Mouse (Mus musculus): ENCODE measurements around the gene Tmem128. TPM values are rescaled to one million over a fixed set of nuclear protein-coding genes. Genes with fewer than 3 reads are reported as not detected.

Gene Tmem128
- 99.1 and 99.4 TPM in 2 replicates for polyA plus RNA-seq (2014; fragmentation: Nextera tagmentation; extraction: Ambion mirVana)

DNA sequence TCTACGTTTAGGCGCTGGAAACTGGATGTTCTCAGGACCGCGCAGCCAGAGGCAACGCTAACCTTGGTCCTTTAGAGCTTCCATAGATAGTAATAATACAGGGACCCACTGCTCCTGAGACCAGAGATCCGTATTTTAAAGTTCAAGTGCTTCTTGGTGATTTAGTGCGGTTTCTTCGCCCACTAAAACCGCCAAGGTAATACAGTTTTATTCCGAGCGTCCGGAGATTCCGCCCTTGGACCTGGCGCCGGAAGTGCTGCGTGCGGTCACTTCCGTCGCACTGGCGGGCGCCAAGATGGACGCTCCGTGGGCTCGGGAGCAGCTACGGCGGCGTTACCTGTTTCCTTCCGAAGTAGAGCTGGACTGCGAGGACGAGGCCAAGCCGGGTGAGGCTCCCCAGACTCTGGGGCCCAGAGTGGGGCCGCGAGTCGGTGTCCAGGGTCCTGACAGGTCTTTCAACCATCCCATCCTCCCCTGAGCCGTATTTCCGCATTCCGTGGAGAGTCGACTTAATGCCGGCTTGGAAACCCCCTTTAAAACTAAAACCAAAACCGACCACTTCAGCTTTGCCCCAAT, at the start of gene Tmem128:
TSS of gene Tmem128 (plus strand) at position 79 of the 576 bp plus-strand sequence.
- H3K4me2 ChIP-seq (ENCODE audit: low read depth): peak within 1 kb of the TSS; percentile 85
- H3K4me3 ChIP-seq (ENCODE audit: low read depth, low read length): peak within 1 kb of the TSS; percentile 88
- no peaks in the 10 kb centered on the region for H3K9me3 ChIP-seq (ENCODE audit: control insufficient read depth, low read length)
- H3K27ac ChIP-seq (ENCODE audit: low read depth, low read length): peak within 1 kb of the TSS; percentile 45
- DNase-seq (ENCODE audit: low spot score) (peak; percentile 78), ATAC-seq (ENCODE audit: insufficient read depth, low FRiP score, low TSS enrichment) (peak; percentile 68)
- WGBS: under 1% methylated on average over 40 of the region's 40 CpGs
- H3K4me1 ChIP-seq (ENCODE audit: control insufficient read depth, insufficient read depth, low read length): peaks cover 5% of the 10 kb centered on the region
- H3K36me3 ChIP-seq (ENCODE audit: control insufficient read depth, insufficient read depth, low read length): peaks cover 5% of the 10 kb centered on the region; the same call in 1 of the 2 replicates
- H3K9ac ChIP-seq (ENCODE audit: low read length): peak within 1 kb of the TSS; percentile 88
- no peaks in the 10 kb centered on the region for H3K27me3 ChIP-seq (ENCODE audit: control insufficient read depth, insufficient read depth, low read length)

DNA sequence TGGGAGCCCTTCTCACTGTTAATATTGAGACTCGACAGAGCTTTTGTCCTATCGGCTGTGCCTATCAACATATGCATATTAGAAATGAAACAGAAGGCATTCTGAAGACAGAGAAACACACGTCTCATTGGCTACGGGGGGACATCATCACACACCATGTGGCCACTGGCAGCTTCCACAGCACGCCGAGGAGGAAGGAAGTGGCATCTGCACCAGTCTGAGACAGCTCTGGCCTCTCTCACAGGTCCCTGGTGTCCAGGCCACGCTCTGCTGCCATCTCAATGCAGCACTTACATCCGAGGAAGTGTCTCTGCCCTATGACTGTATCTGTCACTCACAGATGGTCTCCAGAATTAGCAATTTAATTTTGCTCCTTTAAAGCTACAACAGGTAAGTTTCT, 48.3 kb upstream of the Tmem128 start:
- no peak overlapping the region for H3K4me2 ChIP-seq (ENCODE audit: low read depth)
- H3K4me3 ChIP-seq (ENCODE audit: low read depth, low read length): no peak overlapping the region
- 90% methylated on average over 8 of the region's 8 CpGs for WGBS
- H3K4me1 ChIP-seq (ENCODE audit: control insufficient read depth, insufficient read depth, low read length): no peaks in the 10 kb centered on the region
- no peak for ATAC-seq (ENCODE audit: insufficient read depth, low FRiP score, low TSS enrichment)
- H3K9ac ChIP-seq (ENCODE audit: low read length): no peak overlapping the region
- no peak for DNase-seq (ENCODE audit: low spot score)
- no peaks in the 10 kb centered on the region for H3K27me3 ChIP-seq (ENCODE audit: control insufficient read depth, insufficient read depth, low read length)
- no peaks in the 10 kb centered on the region for H3K9me3 ChIP-seq (ENCODE audit: control insufficient read depth, low read length)
- H3K27ac ChIP-seq (ENCODE audit: low read depth, low read length): no peak overlapping the region
- H3K36me3 ChIP-seq (ENCODE audit: control insufficient read depth, insufficient read depth, low read length): peaks cover 2% of the 10 kb centered on the region

DNA sequence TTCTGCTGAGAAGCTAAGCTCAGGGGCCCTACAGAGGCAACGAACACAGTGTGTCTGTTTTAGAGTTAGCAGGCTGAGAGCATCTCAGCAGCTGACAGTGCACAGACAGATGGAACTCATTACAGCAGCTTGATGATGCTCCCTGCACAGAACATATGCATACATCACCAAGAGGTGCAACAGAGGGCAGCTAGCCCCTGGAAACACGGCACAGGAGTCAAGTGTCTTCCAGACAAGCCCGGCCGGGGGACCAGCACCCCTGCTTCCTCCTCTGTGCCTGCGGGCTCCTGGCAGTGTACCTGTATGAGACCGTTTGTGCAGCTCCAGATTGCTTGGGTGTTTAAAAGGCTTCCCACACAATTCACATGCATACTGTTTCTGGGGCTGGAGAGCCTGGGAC, 47.0 kb upstream of the Tmem128 start:
- ATAC-seq (ENCODE audit: insufficient read depth, low FRiP score, low TSS enrichment) (no peak), DNase-seq (ENCODE audit: low spot score) (no peak)
- no peaks in the 10 kb centered on the region for H3K9me3 ChIP-seq (ENCODE audit: control insufficient read depth, low read length)
- 69% methylated on average over 6 of the region's 6 CpGs for WGBS
- H3K36me3 ChIP-seq (ENCODE audit: control insufficient read depth, insufficient read depth, low read length): peaks cover 2% of the 10 kb centered on the region
- H3K27ac ChIP-seq (ENCODE audit: low read depth, low read length): no peak overlapping the region
- no peaks in the 10 kb centered on the region for H3K27me3 ChIP-seq (ENCODE audit: control insufficient read depth, insufficient read depth, low read length)
- H3K4me2 ChIP-seq (ENCODE audit: low read depth): no peak overlapping the region
- no peaks in the 10 kb centered on the region for H3K4me1 ChIP-seq (ENCODE audit: control insufficient read depth, insufficient read depth, low read length)
- H3K4me3 ChIP-seq (ENCODE audit: low read depth, low read length): no peak overlapping the region
- H3K9ac ChIP-seq (ENCODE audit: low read length): no peak overlapping the region

DNA sequence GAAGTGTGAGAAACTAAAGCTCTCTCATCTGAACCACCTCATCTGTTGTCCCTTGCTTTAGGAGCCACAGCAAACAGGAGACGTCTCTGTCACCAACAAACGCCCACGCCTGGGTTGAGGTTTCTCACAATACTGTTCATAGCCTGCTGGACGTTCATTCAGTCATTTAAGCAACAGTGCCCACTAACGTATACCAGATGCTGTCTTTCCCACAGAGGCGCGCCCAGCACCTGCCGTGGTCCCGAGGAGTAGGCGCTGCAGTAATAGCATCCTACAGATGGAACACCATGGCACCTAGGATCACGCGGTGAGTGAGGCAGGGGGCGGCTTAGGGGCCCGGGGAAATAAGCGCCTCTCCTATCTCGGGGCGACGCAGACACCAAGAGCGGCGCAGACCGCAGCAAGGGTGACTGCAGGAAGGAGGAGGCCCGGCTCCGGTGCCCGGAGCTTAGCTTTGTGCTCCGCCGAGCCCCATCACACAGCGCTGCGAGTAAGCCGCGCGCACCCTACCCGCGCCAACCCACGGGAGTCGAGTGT, 40.1 kb upstream of the Tmem128 start:
- under 1% methylated on average over 34 of the region's 35 CpGs for WGBS
- ATAC-seq (ENCODE audit: insufficient read depth, low FRiP score, low TSS enrichment): no peak; the same call in 1 of the 2 replicates

DNA sequence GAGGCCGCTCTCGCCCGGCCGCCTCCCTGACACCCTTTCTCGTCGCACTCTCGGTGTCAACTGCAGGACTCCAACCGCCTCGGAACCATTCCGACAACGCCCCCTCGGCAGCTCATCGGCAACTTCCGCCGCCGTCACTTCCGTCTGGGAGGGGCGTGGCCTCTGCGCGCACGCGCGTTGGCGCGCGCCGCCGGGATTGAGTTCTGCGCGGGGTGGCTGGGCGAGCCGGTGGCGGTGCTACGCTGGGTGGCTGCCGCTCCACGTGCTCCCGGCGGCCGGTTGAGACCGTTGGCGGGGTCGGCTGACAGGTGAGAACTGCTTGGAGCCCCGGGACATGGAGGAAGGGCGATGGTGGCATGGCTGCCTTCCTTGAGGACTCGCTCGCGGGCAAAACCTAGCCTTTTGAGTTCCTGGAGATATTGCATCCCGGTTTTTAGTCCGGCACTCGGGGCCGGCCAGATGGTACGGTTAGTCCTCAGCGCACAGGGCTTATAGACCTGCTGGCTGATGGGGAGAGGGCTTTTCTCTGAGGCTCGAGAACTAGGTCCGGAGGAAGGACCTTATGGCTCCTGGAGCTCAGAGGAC, 39.6 kb upstream of the Tmem128 start, which contains the start of the genes Zbtb49 and Lyar:
TSS of gene Zbtb49 (minus strand) at position 130 of the 585 bp plus-strand sequence.
TSS of gene Lyar (plus strand) at position 143 of the 585 bp plus-strand sequence.
- H3K27ac ChIP-seq (ENCODE audit: low read depth, low read length): no peak within 1 kb of the TSS
- H3K36me3 ChIP-seq (ENCODE audit: control insufficient read depth, insufficient read depth, low read length): peaks cover 2% of the 10 kb centered on the region; the same call in 1 of the 2 replicates
- ATAC-seq (ENCODE audit: insufficient read depth, low FRiP score, low TSS enrichment) (peak; percentile 92), DNase-seq (ENCODE audit: low spot score) (peak; percentile 95)
- peak within 1 kb of the TSS; percentile 87 for H3K9ac ChIP-seq (ENCODE audit: low read length)
- H3K9me3 ChIP-seq (ENCODE audit: control insufficient read depth, low read length): no peaks in the 10 kb centered on the region
- peaks cover 11% of the 10 kb centered on the region for H3K4me1 ChIP-seq (ENCODE audit: control insufficient read depth, insufficient read depth, low read length)
- peak within 1 kb of the TSS; percentile 92 for H3K4me2 ChIP-seq (ENCODE audit: low read depth)
- under 1% methylated on average over 55 of the region's 55 CpGs for WGBS
- peak within 1 kb of the TSS; percentile 93 for H3K4me3 ChIP-seq (ENCODE audit: low read depth, low read length)
- H3K27me3 ChIP-seq (ENCODE audit: control insufficient read depth, insufficient read depth, low read length): no peaks in the 10 kb centered on the region

More for the DNA sequence above, 40.1 kb upstream of the Tmem128 start:
- no peak overlapping the region for H3K27ac ChIP-seq (ENCODE audit: low read depth, low read length)
- H3K9me3 ChIP-seq (ENCODE audit: control insufficient read depth, low read length): no peaks in the 10 kb centered on the region
- H3K4me1 ChIP-seq (ENCODE audit: control insufficient read depth, insufficient read depth, low read length): peaks cover 11% of the 10 kb centered on the region
- H3K27me3 ChIP-seq (ENCODE audit: control insufficient read depth, insufficient read depth, low read length): no peaks in the 10 kb centered on the region
- no peaks in the 10 kb centered on the region for H3K36me3 ChIP-seq (ENCODE audit: control insufficient read depth, insufficient read depth, low read length)
- peak overlapping the region; percentile 68 for H3K4me2 ChIP-seq (ENCODE audit: low read depth)
- H3K9ac ChIP-seq (ENCODE audit: low read length): peak overlapping the region; percentile 87
- DNase-seq (ENCODE audit: low spot score): no peak
- peak overlapping the region; percentile 93 for H3K4me3 ChIP-seq (ENCODE audit: low read depth, low read length)

DNA sequence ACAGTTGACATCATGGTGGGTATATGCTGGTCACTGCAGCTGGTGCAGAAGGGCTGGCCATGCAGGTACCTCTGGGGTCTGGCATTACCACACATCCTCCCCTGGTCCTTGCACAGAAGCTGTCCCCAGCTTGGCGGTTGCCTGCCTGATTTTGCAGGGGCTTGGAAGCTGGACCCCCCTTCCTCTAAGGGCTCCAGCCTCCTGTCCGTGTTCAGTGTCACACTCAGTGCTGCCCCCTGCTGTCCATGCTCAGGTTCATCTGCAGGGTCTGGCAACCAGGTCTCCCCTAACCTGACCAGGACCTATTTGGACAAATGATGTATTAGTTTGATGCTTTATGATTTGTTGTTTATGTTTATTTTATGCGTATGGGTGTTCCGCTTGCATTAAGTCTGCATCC, 24.6 kb upstream of the Tmem128 start:
- DNase-seq (ENCODE audit: low spot score) (peak; percentile 68), ATAC-seq (ENCODE audit: insufficient read depth, low FRiP score, low TSS enrichment) (no peak)
- Histone ChIP-seq H3K9me3 (ENCODE audit: control insufficient read depth, low read length) (no peaks in the 10 kb centered on the region), H3K36me3 (ENCODE audit: control insufficient read depth, insufficient read depth, low read length) (peaks cover 11% of the 10 kb centered on the region), H3K27ac (ENCODE audit: low read depth, low read length) (no peak overlapping the region), H3K27me3 (ENCODE audit: control insufficient read depth, insufficient read depth, low read length) (no peaks in the 10 kb centered on the region), H3K4me1 (ENCODE audit: control insufficient read depth, insufficient read depth, low read length) (no peaks in the 10 kb centered on the region), H3K4me3 (ENCODE audit: low read depth, low read length) (no peak overlapping the region), H3K9ac (ENCODE audit: low read length) (no peak overlapping the region), H3K4me2 (ENCODE audit: low read depth) (no peak overlapping the region)
- WGBS: 67% methylated on average over 4 of the region's 4 CpGs

DNA sequence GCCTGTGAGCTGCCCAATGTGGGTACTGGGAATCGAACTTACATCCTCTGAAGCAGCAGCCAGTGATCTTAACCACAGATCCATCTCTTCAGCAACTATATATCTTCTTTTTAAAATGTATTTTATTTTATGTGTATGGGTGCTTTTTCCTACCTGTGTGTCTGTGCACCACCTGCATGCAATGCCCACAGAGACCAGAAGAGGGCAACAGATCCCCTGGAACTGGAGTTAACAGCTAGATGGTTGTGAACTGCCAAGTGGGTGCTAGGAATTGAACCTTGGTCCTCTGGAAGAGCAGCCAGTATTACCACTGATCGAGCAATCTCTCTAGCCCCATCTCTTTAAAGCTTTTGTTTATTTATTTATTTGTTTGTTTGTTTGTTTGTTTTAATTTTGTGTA, 23.4 kb upstream of the Tmem128 start:
- no peaks in the 10 kb centered on the region for H3K27me3 ChIP-seq (ENCODE audit: control insufficient read depth, insufficient read depth, low read length)
- peaks cover 4% of the 10 kb centered on the region for H3K36me3 ChIP-seq (ENCODE audit: control insufficient read depth, insufficient read depth, low read length)
- no peak overlapping the region for H3K9ac ChIP-seq (ENCODE audit: low read length)
- ATAC-seq (ENCODE audit: insufficient read depth, low FRiP score, low TSS enrichment) (no peak), DNase-seq (ENCODE audit: low spot score) (no peak)
- H3K4me3 ChIP-seq (ENCODE audit: low read depth, low read length): no peak overlapping the region
- no peaks in the 10 kb centered on the region for H3K9me3 ChIP-seq (ENCODE audit: control insufficient read depth, low read length)
- WGBS: 97% methylated on average over 2 of the region's 2 CpGs
- no peak overlapping the region for H3K27ac ChIP-seq (ENCODE audit: low read depth, low read length)
- H3K4me2 ChIP-seq (ENCODE audit: low read depth): no peak overlapping the region
- 0 out of 2 replicates have a peak, but pooled peaks cover 3% of the 10 kb centered on the region for H3K4me1 ChIP-seq (ENCODE audit: control insufficient read depth, insufficient read depth, low read length)

DNA sequence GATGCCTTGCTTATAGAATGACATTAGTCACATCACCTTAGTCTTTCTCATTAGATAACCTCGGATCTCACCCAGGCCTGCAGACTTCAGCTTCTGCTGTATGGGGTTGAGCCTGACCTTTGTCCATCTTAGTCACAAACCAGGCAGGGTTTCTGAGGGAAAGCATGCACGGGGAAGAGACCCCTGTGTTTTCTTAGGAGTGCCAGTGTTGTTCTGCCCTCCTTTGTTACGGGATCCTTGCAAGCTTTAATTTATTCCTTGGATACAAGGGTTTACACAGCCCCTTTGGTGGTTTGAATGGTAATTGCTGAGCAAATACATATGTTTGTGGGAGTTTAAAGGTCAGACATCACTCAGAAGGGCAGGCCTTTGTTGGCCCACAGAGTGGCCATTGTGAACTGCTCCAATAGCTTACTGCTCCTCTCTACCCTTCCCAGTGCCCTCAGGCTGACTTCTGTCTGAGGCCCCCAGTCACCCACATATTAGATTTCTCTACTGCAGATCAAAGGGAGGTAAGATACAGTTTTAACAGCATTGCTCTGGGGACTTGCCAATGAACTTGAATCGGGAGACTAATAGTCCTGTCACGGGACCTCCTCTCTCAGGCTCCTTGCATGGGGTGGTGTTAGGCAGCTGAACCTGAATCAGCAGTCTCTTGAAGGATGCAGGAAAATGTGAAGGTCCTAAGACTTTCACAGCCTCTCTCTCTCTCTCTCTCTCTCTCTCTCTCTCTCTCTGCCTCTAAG, 19.1 kb upstream of the Tmem128 start:
- peak overlapping the region; percentile 56; the same call in 1 of the 2 replicates for H3K27ac ChIP-seq (ENCODE audit: low read depth, low read length)
- no peaks in the 10 kb centered on the region; the same call in 1 of the 2 replicates for H3K36me3 ChIP-seq (ENCODE audit: control insufficient read depth, insufficient read depth, low read length)
- DNase-seq (ENCODE audit: low spot score): peak; percentile 67
- no peak overlapping the region for H3K9ac ChIP-seq (ENCODE audit: low read length)
- H3K4me1 ChIP-seq (ENCODE audit: control insufficient read depth, insufficient read depth, low read length): 0 out of 2 replicates have a peak, but pooled peaks cover 3% of the 10 kb centered on the region
- no peak overlapping the region for H3K4me2 ChIP-seq (ENCODE audit: low read depth)
- WGBS: 26% methylated on average over 5 of the region's 5 CpGs
- peak; percentile 81 for ATAC-seq (ENCODE audit: insufficient read depth, low FRiP score, low TSS enrichment)
- H3K9me3 ChIP-seq (ENCODE audit: control insufficient read depth, low read length): no peaks in the 10 kb centered on the region
- no peak overlapping the region for H3K4me3 ChIP-seq (ENCODE audit: low read depth, low read length)
- no peaks in the 10 kb centered on the region for H3K27me3 ChIP-seq (ENCODE audit: control insufficient read depth, insufficient read depth, low read length)

All from neural tube, embryonic 11.5 days (tissue).